Mouse (Mus musculus) kidney, postnatal 36 days (tissue): Measurements from ENCODE around the gene Birc2.

ENCODE experiments used
- DNase-seq, 2 experiments: peaks; one replicate each; pipeline ENCODE4 v3.0.0; 2021 to 2022; ENCODE audit warnings: mixed read lengths in 2 of 2

Gene Birc2

GRCm38 (mm10) chr9:7845216-7845895 lies 8.5 kb upstream of the Birc2 start:
- DNase-seq: peak in 1 of 2 experiments; percentile 48

GRCm38 (mm10) chr9:7841221-7841620 lies 4.4 kb upstream of the Birc2 start:
- no peak for DNase-seq

GRCm38 (mm10) chr9:7837806-7838440 lies 1.1 kb upstream of the Birc2 start:
- peak in 1 of 2 experiments; percentile 12 for DNase-seq

GRCm38 (mm10) chr9:7836331-7836730 lies 533 bp downstream of the Birc2 start:
- DNase-seq: peak; percentile 46 to 67

- no peak for DNase-seq
Observed at GRCm38 (mm10) chr9:7835302-7835701, 1.6 kb downstream of the Birc2 start.

GRCm38 (mm10) chr9:7833421-7833820 lies 3.4 kb downstream of the Birc2 start:
- DNase-seq: no peak

GRCm38 (mm10) chr9:7829531-7830528 lies 7.0 kb downstream of the Birc2 start:
- no peak for DNase-seq

- no peak for DNase-seq
Observed at GRCm38 (mm10) chr9:7828706-7829105, 8.2 kb downstream of the Birc2 start.

GRCm38 (mm10) chr9:7824916-7825315 lies 11.9 kb downstream of the Birc2 start:
- DNase-seq: no peak

- no peak for DNase-seq
Observed at GRCm38 (mm10) chr9:7822758-7823157, 14.1 kb downstream of the Birc2 start.

GRCm38 (mm10) chr9:7805101-7805506 lies 31.8 kb downstream of the Birc2 start:
- DNase-seq: no peak

- DNase-seq: peak; percentile 43 to 60
Observed at GRCm38 (mm10) chr9:7798555-7798954, 38.3 kb downstream of the Birc2 start.

GRCm38 (mm10) chr9:7797542-7797941 lies 39.3 kb downstream of the Birc2 start:
- DNase-seq: no peak

GRCm38 (mm10) chr9:7796129-7796864 lies 40.6 kb downstream of the Birc2 start:
- DNase-seq: no peak

- no peak for DNase-seq
Observed at GRCm38 (mm10) chr9:7795581-7795980, 41.3 kb downstream of the Birc2 start.

- peak; percentile 60 to 75 for DNase-seq
Observed at GRCm38 (mm10) chr9:7793561-7793960, 43.3 kb downstream of the Birc2 start.

- no peak for DNase-seq
Observed at GRCm38 (mm10) chr9:7790580-7791084, 46.2 kb downstream of the Birc2 start.

GRCm38 (mm10) chr9:7789764-7790575 lies 46.9 kb downstream of the Birc2 start:
- no peak for DNase-seq

GRCm38 (mm10) chr9:7788411-7788810 lies 48.5 kb downstream of the Birc2 start:
- DNase-seq: no peak

- DNase-seq: no peak
Observed at GRCm38 (mm10) chr9:7786086-7786485, 50.8 kb downstream of the Birc2 start.

GRCm38 (mm10) chr9:7785396-7785795 lies 51.5 kb downstream of the Birc2 start:
- DNase-seq: no peak
